Mouse (Mus musculus) left cerebral cortex, postnatal 25 days (tissue): Measurements from ENCODE around the gene Olfr448. TPM values are rescaled to one million over a fixed set of nuclear protein-coding genes. Genes with fewer than 3 reads are reported as not detected.

Experiments
- DNase-seq, 2 experiments: peaks; one replicate each; pipeline ENCODE4 v3.0.0; 2022; ENCODE audit warnings: low spot score in 2 of 2, mixed read lengths in 1 of 2
- intact Hi-C: fragments of 180-260 bp; cut with DNase I; formaldehyde crosslinking; loops from one replicate; pipeline ENCODE4 v1.15.1; 2025
- total RNA-seq, 2 experiments: library from RNA; stranded (reverse); gene quantifications; 2 replicates each; pipeline ENCODE4 v1.2.3; 2021

Gene Olfr448
- total RNA-seq, result not detected

- no peak for DNase-seq
- intact Hi-C loops, result no loop called here
Measured at GRCm38 (mm10) chr6:42890141-42890540, at the start of gene Olfr448. Gene Olfr448 (plus strand): TSS chr6:42890441.

- intact Hi-C loops, result loop anchor here (10.0 kb wide), 2 partner anchors 246 to 434 kb away; no protein-coding TSS in a partner anchor
- peak; percentile 74 to 81 for DNase-seq
Measured at GRCm38 (mm10) chr6:42860222-42860819, 29.9 kb upstream of the Olfr448 start.

DNA sequence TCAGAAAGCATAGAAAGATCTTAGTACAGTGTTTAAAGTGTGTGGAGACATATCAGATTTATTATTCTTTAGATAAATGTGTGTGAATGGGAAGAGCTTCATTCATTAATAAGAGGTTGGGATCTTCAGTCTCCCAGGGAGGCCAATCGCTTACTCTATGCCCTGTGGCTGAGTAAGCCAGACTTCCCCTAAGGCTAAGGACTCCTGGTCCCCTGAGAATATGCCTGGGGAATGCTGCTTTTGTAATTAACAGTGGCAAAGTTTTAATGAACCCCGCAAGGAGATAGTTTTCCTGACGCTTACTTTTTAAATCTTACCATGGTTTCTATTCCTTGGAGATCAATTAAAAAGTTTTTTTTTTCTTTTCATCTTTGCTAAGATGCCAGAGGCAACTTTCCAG lies 20.5 kb upstream of the Olfr448 start:
- intact Hi-C loops, result loop anchor here (10.0 kb wide), 2 partner anchors 255 to 425 kb away; no protein-coding TSS in a partner anchor
- DNase-seq, result no peak

GRCm38 (mm10) chr6:42876323-42876722 lies 13.9 kb upstream of the Olfr448 start:
- DNase-seq, result peak in 1 of 2 experiments; percentile 7
- intact Hi-C loops, result no loop called here

- no peak for DNase-seq
- intact Hi-C loops, result no loop called here
Measured at GRCm38 (mm10) chr6:42900345-42900744, 10.1 kb downstream of the Olfr448 start.

DNA sequence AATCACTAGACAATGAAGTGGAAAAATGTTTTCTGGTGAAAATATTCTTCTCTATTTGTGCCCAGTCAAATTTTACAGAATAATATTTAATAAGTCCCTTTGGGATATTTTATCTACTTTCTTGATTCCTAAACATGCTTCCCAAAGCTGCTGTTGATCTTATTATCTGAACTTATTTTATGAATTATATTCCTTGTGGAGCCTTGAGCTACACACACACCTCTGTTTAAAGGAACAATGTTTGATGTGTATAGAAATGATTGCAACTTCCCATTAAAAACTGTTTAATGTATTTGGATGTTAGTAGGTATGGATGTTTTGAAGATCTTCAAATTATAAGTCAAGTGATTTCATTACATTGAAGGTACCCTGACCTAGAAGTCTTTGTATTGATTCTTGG lies 18.3 kb downstream of the Olfr448 start, which contains the start of gene Olfr447:
TSS of gene Olfr447 (plus strand) at position 301 of the 400 bp plus-strand sequence.
- intact Hi-C loops, result no loop called here
- DNase-seq, result no peak

DNA sequence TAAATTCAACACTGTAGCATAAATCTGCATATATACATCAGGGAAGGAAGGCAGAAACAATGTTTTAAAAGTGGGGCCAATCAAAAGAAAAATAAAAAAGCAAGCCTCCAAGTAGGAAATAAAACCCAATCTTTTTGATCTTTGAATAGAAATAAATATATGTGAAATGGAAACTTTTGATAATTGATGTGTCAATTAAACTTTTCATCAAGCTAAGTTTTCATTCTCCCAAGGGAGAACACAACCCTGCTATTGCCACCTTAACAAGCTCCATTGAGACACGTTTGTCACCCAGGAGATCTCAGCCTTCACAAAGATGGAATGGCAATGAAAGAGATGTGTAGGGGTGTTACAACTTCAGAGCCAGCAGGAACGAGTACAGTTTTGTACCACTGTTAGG lies 30.8 kb downstream of the Olfr448 start, which contains the start of gene Olfr446:
TSS of gene Olfr446 (plus strand) at position 301 of the 400 bp plus-strand sequence.
- intact Hi-C loops, result no loop called here
- no peak for DNase-seq

Other genes starting within 250 kb of the Olfr448 start
- gene Tcaf2, start 245.2 kb upstream of the Olfr448 start, total RNA-seq, result under 1 TPM; 0.46 to 0.83 TPM
- gene Tcaf1, start 180.4 kb upstream of the Olfr448 start, total RNA-seq, result 100 to 1,000 TPM; 235 to 236 TPM
- not detected for gene Olfr453, start 151.1 kb upstream of the Olfr448 start, total RNA-seq
- gene Olfr38, start 134.0 kb upstream of the Olfr448 start, total RNA-seq, result not detected
- not detected for gene Olfr452, start 105.3 kb upstream of the Olfr448 start, total RNA-seq
- not detected for gene Olfr450, start 78.5 kb upstream of the Olfr448 start, total RNA-seq
- not detected for gene Olfr449, start 56.1 kb upstream of the Olfr448 start, total RNA-seq
- not detected for gene Olfr447, start 18.4 kb downstream of the Olfr448 start, total RNA-seq
- not detected for gene Olfr446, start 30.9 kb downstream of the Olfr448 start, total RNA-seq
- not detected for gene Olfr444, start 58.6 kb downstream of the Olfr448 start, total RNA-seq
- not detected for gene Olfr441, start 215.9 kb downstream of the Olfr448 start, total RNA-seq